Mouse (Mus musculus) layer of hippocampus, postnatal 36 days (tissue): Measurements from ENCODE around the gene Atoh1. TPM values are rescaled to one million over a fixed set of nuclear protein-coding genes. Genes with fewer than 3 reads are reported as not detected.

Source experiments
- DNase-seq, 2 experiments: peaks; one replicate each; pipeline ENCODE4 v3.0.0; 2022
- total RNA-seq, 2 experiments: library from RNA; stranded (reverse); gene quantifications; 2 replicates each; pipeline ENCODE4 v1.2.3; 2021

Atoh1 gene
- total RNA-seq: not detected

DNA sequence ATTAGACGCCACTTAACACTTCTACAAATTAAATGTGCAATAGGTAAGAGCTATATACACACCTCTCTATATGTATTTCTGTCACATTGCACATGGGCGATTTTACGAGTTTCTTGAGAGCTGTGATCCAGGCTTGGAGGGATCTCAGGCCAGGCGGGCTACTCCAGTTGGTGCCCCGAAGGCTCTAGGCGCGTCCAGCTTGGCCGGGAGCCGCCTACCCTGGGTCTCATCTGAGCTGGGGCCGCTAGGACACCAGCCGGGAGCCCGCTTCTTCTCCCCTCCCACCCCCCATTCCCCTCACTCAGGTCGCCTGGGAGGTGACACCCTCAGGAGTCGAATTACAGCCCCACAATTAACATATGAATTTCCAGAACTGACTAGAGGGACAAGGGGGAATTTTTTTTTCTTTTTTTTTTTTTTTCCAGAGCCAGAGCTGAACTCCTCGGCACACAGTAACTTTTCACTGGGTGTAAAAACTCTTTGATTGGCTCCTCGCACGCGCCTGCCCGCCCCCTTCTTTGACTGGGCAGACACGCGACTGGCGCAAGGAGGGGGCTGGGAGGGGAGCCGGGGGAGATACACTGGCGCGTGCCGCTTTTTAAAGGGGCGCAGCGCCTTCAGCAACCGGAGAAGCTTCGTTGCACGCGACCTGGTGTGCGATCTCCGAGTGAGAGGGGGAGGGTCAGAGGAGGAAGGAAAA is at the start of gene Atoh1:
Gene Atoh1, plus strand, starts transcription at position 627 of the 700 bp plus-strand sequence.
- no peak for DNase-seq

DNA sequence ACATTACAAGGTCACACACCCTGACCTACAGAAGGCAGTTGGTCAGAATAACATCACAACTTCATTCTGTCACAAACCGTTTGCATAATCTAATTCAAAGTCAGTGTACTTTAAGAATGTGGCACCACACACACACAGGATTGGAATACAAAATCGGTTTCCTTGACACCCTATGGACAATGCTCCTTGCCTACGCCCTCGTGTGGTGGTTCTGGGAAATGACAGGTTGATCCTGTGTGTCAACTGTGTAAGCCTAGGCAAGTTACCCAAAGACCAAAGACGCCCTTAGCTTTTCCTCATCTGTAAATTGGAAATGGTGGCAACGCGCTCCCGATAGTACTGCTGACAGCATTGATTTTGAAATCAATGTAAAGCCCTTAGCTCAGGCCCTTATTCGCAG is 45.0 kb upstream of the Atoh1 start:
- peak in 1 of 2 experiments; percentile 18 for DNase-seq

DNA sequence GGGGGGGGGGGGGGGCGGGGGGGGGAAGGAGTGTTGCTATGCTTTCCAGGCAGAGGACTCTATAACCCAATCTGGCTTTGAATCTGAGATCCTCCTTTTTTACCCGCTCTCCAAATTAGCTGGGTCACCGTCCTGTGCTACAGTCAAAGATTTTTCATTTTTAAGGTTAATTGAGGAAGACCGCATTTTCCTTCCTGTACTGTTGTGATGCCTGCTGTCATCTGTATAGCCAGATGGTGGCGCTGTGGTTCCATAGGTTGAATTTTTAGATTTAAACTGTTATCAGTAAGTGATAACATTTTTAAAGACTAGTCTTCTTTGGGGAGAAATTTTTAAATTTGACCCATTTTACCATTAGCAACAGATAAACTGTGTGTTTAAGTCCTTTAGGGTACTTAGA is 44.0 kb upstream of the Atoh1 start:
- DNase-seq: peak in 1 of 2 experiments; percentile 29

DNA sequence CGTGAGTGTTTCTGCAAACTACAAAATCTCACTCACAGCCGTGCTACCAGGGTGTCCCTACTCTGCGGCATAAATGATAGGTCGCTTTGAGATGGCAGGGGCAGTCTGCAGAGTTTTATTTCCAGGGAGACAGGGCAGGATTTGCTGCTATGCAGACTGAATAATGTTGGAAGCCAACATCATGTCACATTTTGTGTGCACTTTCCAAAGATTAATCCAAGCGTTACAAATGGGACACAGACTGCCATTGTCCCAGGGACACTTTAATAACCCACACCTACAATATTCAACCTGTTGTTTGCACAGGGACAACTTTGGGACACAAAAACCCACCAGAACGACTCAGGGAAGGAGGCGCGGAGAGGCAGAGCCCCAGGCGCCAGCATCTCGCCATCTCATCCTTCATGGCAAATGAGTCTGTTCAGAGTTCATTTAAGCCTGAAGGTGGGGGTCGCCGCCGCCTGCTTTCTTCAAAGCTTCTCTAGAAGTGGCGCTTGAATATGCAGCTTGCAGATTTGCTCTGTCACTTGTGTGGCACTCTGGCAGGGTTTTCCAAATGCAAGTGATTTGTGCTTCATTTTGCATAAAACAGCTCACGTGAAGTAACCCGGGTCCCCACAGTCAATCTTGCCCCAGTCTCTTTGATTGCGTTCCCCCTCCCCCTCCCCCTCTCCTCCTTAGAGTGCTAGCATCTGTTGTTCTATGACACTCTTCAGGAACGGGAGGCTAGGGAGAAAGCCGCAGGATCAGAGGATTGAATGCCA is 40.6 kb upstream of the Atoh1 start:
- no peak for DNase-seq

DNA sequence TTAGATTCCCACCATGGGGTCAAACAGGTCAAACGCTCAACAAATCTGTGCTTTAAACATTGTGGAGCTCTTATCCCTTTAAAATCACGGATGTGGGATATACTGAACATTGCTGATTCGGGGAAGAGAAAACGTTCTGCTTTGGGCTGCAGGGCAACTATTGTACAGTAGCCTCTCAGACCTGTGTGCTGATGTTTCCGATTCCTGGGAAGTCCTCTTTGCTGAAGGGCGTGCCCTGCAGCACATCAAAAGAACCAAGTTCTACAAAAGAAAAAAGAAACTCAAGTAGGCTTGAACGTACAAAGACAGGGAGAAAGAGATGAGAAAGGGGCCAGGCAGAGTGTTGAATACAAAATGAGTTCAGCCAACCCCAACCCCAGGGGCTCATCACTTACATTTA is 34.2 kb upstream of the Atoh1 start:
- DNase-seq: no peak

DNA sequence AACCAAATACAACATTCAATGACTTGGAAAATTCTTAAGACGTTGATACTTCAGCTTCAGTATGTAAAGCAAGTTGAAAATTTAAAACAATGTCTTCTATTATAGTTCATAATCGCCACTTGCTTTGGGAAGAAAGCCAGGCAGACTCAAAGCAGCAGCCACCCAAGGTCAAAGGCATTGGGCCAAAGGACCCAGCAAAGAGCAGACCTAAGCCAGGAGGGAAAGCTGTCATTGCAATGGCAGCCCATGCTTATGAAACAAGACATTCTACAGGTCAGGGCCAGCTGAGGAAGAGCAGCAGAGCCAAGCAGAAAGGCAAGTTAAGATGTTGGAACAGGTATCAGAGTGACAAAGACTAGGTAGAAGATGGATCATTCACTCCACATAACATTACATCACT is 25.3 kb upstream of the Atoh1 start:
- no peak for DNase-seq

DNA sequence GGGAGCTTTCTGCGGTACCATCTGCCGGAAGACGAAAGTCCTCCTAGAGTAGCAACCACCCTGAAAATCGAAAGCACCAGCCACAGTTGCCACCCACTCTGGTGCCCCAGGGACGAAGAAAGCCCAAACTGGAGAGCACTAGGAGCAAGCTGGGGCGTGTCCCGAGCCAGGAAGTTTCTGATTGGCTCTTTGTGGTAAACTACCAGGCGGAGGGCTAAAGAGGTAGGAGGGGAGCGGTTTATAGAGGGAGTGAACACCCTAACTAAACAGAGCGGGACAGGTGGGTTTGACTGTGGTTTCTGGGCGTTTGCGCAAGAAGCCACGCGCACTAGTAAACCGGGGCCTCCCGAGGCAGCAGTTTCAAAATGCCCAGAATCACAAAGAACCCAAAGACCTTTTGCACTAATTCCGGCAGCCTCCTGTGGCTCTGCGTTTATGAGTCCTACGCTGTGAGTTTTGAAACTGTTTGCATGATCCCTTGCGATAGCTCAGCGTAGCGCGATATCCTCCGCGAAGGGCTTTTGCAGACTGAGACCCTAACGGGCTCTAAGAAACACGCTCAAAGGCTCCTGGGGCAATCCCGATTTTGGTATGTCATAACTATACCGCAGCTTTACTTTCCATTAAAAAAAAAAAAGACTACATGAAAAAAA is 1.0 kb upstream of the Atoh1 start:
- DNase-seq: no peak

DNA sequence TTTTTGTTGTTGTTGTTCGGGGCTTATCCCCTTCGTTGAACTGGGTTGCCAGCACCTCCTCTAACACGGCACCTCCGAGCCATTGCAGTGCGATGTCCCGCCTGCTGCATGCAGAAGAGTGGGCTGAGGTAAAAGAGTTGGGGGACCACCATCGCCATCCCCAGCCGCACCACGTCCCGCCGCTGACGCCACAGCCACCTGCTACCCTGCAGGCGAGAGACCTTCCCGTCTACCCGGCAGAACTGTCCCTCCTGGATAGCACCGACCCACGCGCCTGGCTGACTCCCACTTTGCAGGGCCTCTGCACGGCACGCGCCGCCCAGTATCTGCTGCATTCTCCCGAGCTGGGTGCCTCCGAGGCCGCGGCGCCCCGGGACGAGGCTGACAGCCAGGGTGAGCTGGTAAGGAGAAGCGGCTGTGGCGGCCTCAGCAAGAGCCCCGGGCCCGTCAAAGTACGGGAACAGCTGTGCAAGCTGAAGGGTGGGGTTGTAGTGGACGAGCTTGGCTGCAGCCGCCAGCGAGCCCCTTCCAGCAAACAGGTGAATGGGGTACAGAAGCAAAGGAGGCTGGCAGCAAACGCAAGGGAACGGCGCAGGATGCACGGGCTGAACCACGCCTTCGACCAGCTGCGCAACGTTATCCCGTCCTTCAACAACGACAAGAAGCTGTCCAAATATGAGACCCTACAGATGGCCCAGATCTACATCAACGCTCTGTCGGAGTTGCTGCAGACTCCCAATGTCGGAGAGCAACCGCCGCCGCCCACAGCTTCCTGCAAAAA is 496 bp downstream of the Atoh1 start:
- peak in 1 of 2 experiments; percentile 11 for DNase-seq

DNA sequence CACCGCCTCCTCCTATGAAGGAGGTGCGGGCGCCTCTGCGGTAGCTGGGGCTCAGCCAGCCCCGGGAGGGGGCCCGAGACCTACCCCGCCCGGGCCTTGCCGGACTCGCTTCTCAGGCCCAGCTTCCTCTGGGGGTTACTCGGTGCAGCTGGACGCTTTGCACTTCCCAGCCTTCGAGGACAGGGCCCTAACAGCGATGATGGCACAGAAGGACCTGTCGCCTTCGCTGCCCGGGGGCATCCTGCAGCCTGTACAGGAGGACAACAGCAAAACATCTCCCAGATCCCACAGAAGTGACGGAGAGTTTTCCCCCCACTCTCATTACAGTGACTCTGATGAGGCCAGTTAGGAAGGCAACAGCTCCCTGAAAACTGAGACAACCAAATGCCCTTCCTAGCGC is 1.1 kb downstream of the Atoh1 start:
- DNase-seq: no peak

DNA sequence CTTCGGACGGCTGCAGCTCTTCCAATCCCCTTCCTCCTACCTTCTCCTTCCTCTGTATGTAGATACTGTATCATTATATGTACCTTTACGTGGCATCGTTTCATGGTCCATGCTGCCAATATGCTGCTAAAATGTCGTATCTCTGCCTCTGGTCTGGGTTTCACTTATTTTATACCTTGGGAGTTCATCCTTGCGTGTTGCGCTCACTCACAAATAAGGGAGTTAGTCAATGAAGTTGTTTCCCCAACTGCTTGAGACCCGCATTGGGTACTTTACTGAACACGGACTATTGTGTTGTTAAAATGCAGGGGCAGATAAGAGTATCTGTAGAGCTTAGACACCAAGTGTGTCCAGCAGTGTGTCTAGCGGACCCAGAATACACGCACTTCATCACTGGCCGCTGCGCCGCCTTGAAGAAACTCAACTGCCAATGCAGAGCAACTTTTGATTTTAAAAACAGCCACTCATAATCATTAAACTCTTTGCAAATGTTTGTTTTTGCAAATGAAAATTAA is 1.6 kb downstream of the Atoh1 start:
- no peak for DNase-seq

DNA sequence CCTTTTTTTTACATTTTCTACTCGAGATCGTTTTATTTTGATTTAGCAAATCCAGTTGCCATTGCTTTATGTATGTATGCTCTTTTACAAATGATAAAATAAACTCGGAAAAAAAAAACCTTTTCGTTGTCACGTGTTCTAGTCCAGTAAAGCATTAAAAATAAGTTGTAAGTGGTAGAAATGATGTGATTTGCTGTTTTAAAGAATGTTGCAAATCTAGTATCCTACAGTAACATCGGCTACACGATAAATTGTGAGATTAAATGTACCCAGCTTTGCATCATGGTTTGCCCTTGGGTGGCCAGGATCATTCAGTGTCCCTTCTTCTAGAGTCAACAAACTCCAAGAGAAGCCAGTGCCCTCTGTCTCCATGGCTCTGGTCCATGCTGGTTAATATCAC is 2.2 kb downstream of the Atoh1 start:
- DNase-seq: no peak

DNA sequence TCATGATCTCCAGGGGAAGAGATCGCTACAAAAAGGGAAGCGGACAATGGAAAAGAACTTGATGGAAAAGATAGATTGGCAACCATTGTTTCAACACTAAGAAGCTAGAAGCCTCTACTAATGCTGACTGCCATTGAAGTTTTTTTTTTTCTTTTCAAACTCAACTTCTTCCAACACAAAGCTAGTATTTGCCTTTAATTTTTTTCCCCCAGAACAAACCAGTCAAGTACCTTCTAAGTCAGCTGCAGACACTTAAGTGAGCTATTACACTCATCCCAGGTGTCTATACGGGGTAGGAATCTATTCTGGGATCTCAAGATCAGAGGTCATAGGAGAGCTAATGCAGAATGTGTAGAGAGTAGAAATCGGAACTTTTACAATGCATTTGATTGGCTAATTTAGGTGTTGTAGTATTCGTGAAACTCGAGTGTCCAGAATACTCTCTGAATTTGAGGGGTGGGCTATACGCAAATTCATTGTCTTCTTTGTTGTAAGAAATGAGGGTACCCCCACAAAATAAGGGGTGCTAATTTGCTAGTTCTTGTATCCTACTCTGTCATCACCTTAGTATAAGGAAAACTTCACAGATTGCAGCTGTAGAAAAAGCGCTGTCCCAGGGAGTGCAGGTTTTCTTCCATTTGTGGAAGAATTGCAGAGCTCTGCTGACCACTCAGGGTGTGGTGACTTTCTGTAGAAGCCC is 2.8 kb downstream of the Atoh1 start:
- DNase-seq: no peak

DNA sequence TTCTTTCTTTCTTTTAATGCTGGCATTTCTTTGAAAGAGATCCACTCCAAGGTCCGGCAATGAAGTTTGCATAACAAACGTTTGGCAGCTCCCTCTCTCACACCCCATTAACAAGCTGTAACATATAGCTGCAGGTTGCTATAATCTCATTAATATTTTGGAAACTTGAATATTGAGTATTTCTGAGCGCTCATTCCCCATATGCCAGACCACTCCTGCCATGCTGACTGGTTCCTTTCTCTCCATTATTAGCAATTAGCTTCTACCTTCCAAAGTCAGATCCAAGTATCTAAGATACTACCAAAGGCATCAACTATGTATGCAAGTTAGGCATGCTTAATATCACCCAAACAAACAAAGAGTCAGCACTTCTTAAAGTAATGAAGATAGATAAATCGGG is 4.4 kb downstream of the Atoh1 start:
- no peak for DNase-seq

DNA sequence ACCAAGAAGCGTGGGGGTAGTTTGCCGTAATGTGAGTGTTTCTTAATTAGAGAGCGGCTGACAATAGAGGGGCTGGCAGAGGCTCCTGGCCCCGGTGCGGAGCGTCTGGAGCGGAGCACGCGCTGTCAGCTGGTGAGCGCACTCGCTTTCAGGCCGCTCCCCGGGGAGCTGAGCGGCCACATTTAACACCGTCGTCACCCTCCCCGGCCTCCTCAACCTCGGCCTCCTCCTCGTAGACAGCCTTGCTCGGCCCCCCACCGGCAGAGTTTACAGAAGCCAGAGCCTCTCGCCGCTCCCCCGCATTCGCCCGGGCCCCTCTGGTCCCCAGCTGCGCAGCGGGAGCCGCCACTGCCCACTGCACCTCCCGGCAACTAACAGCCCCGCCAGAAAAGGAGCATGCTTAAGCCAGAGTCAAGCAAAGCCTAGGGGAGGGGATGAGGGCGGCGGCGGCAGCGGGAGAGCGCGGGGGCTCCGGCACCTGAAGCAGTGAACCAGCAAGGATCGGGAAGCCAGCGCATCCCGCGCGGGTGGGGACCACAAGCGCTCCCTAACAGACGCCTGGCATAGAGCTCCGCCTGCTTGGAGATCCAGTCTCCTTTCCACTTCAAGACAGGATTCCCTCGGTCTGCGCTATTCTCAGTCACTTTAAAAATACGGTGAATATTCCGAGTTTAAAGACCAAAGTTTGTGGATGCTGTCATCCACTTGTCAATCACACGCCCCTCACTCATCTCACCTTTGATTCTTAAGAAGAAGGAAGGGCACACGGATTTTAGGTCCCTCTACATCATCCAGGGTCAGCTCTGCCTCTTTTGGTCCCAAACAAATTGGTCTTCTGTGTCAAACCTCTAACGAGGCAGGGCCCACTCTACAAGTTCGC is 5.8 kb downstream of the Atoh1 start:
- DNase-seq: no peak

DNA sequence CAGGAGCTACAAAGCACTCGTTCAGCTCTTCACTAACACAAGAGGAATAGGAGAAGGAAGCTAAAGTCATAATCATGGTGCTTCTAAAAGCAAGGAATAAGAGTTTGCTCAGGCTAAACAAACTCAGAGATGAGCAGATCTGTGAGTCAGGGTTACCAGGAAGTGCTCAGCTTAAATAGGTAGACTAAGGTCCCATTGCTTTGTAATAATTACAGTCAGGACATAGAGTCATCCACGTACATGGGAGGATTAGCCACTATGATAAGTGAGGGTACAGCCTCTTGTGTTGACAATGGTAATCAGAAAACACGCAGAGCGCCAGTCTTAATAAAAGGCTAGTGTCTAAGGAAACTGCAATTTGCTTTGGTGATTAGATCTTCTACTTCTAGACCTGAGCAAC is 7.4 kb downstream of the Atoh1 start:
- DNase-seq: no peak

DNA sequence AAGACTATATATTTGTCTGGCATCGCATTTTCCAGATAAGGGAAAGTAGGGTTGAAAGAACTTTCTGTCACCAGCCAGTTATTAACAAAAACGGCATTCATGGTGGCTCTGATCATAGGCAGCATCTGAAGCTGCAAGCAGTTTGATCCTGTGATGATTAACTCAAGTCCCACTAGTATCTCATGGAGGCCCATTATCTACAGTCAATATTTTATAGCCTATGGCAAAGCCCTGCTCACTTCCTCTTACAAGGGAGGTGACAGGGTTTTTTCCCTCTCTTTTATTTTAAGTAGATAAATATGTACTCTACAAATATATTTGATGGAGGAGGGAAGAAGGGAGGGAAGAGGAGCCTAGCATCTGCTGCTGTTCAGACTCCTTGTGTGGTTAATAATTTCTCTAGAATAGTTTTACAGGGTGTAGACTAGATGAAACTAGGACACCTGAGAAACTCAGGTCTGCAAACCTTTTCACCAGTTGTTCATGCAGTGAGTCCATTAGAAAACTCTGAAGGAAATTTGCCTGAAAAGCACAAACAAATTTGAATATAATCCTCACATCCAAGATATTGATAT is 14.1 kb downstream of the Atoh1 start:
- DNase-seq: no peak

DNA sequence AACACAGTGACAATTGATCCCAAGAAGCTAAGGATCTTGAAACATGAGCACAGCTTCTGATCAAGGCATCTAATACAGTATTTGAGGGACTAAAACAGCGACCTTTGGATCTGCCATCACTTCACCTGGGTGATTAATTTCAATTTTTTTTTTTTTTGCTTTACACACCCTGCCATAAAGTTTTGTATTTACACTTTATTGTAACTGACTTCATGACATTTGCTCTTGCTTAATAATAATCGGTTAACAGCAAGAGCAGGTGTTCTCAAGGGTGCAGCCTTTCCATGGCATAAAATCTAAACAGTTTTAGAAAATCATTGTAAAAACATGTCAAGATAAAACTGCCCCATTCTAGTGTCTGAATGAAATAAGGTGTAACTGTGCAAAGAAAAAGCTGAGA is 25.6 kb downstream of the Atoh1 start:
- DNase-seq: no peak

DNA sequence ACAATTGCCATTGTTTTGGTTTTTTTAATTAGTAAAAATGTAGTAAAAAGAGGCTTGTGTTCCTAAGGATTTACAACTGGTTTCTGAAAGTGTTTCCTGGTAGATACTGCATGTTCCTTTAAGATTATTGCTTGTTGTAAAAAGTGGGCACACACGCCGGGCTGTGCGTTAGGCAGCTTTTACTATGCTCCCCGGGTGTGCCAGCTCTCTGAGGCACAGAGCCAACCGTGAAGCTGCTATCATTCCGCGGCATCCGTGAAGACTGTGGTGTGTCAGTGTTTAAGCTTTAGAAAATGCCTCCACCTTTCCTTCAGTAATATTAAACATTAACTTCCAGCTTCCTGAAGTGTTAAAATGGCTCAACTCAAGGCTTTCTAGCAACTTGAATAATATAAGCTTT is 35.0 kb downstream of the Atoh1 start:
- DNase-seq: peak; percentile 1 to 2

DNA sequence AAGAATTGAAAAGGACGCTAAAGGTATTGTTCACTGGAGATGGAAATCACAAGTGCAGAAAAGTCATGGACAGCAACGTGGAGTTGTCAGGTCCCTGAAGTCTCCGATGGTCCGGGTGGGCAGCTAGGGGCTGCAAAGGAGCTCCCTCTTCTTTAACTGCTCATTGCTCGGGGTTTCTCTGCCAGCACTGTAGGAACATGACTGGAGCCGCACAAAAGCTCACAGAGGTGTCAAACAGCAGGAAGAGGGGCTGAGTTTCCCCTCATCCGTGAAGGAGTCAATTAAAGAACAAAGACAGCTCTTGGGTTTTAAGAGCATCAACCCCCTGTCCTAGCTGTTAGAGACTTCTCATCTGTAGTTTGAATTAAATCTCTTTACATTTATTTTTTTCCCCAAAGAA is 44.5 kb downstream of the Atoh1 start:
- DNase-seq: no peak
